Mouse (Mus musculus): ENCODE data around the gene Mrgpre. TPM values are rescaled to one million over a fixed set of nuclear protein-coding genes. Genes with fewer than 3 reads are reported as not detected.

Gene Mrgpre
- total and polyA plus RNA-seq, 2 experiments = 0.09 to 0.78 TPM

DNA sequence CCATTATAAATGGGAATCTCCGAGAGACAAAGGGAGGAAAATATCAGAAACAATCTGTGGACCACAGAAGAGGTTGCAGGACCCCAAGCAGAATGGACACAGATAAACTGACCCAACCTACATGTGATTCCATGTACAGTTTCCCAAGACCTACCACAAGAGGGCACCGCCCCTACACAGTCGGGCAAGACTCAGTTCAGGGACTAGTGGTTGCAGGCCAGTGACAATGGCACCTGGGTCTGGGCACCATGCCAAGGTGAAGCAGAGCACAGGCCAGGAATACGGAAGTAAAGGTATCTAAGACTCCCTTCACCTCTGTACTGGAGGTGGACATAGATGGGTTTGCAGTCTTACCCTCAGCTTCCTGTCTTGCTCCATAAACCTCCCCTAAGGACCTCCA lies 8.8 kb upstream of the Mrgpre start:
- H3K36me3 ChIP-seq (ENCODE audit: control insufficient read depth, insufficient read depth, low read length) = peaks cover 10% of the 10 kb centered on the region; the same call in 1 of the 2 replicates
- peaks cover 8% of the 10 kb centered on the region for H3K4me1 ChIP-seq (ENCODE audit: control insufficient read depth, insufficient read depth, low read length)
- H3K4me3 ChIP-seq (ENCODE audit: insufficient read depth, low read depth, low read length) = no peak overlapping the region
- TF ChIP-seq POLR2A (IDR thresholded peaks at IDR 0.05; ENCODE audit: extremely low read depth, insufficient read depth, low read length) (no peak), CTCF (IDR thresholded peaks at IDR 0.05; ENCODE audit: low read depth, low read length) (peak; percentile 73)
- no peak overlapping the region for H3K9ac ChIP-seq (ENCODE audit: low read depth, low read length)
- H3K79me2 ChIP-seq (ENCODE audit: control insufficient read depth, insufficient read depth, low read length) = no peaks in the 10 kb centered on the region
- no peak overlapping the region for H3K27ac ChIP-seq (replicated peaks; ENCODE audit: insufficient read depth, low read depth, low read length)
- H3K27me3 ChIP-seq (ENCODE audit: control insufficient read depth, insufficient read depth, low read length) = no peaks in the 10 kb centered on the region
- 39% methylated on average over 4 of the region's 4 CpGs for WGBS
- DNase-seq (ENCODE audit: extremely low read depth, low read depth, low spot score) = peak; percentile 68

DNA sequence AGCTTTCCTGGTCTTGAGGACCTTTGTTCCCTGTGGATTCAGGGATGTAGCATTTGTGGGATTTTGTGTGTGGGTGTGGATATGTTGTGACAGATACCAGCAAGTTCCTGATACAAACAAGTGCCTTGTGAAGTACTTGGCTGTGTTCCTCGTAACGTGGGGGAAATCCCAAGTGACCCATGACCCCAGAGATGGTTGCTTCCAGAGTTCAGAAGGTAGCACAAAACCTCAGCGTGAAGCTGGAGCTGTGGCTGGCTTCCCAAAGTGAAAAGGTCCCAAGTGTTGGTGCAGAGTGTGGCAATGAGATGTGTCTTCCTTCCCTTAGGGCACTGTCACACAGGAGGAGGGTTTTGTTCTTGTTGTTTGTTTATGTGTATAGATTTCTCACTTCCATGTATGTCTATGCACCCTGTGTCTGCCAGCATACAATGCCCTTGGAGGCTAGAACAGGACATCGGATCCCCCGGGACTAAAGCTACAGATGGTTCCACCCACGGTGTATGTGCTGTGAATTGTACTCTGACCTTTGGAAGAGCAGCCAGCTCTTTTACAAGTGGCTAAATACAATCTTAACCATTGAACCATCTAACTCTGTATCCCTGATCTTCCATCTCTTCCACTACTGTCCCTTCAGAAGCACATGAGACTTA lies 8.2 kb upstream of the Mrgpre start:
- Histone ChIP-seq H3K27me3 (ENCODE audit: control insufficient read depth, insufficient read depth, low read length) (no peaks in the 10 kb centered on the region), H3K9ac (ENCODE audit: low read depth, low read length) (no peak overlapping the region), H3K4me1 (ENCODE audit: control insufficient read depth, insufficient read depth, low read length) (peaks cover 8% of the 10 kb centered on the region), H3K27ac (replicated peaks; ENCODE audit: insufficient read depth, low read depth, low read length) (peak overlapping the region; percentile 15), H3K36me3 (ENCODE audit: control insufficient read depth, insufficient read depth, low read length) (peaks cover 4% of the 10 kb centered on the region; the same call in 1 of the 2 replicates), H3K79me2 (ENCODE audit: control insufficient read depth, insufficient read depth, low read length) (no peaks in the 10 kb centered on the region), H3K4me3 (ENCODE audit: insufficient read depth, low read depth, low read length) (no peak overlapping the region)
- 19% methylated on average over 6 of the region's 6 CpGs for WGBS
- TF ChIP-seq CTCF (IDR thresholded peaks at IDR 0.05; ENCODE audit: low read depth, low read length) (no peak), POLR2A (IDR thresholded peaks at IDR 0.05; ENCODE audit: extremely low read depth, insufficient read depth, low read length) (no peak)
- peak; percentile 85 for DNase-seq (ENCODE audit: extremely low read depth, low read depth, low spot score)

DNA sequence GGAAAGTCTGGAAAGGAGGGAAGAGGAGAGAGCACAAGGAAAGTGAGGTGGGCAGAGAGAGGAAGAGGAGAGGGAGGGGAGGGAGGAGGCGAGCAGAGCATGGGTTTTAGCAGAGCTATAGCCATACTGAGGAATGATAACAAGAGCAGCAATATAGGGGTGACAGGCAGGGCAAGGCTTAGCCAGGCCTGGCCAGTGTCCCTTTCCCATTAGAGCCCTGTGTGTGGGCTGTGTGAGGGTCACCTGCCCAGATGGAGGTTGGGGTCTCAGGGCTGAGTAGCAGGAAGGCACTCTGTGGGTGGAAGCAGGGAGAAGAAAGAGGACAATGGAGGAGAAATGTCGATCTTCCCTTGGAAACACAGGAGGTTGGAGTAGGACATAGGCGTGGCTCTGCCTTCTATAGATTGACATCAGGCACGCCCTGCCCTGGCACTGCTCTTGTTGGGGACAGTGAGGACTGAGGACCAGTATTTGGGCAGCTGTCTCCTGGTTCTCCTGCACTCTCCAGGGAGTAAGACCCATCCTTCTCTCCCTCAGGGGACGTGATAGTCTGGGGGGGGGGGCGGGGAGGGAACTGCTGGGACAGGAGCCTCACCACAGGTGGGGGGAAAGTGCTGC lies 813 bp downstream of the Mrgpre start:
- no peaks in the 10 kb centered on the region for H3K27me3 ChIP-seq (ENCODE audit: control insufficient read depth, insufficient read depth, low read length)
- H3K79me2 ChIP-seq (ENCODE audit: control insufficient read depth, insufficient read depth, low read length) = no peaks in the 10 kb centered on the region
- DNase-seq (ENCODE audit: extremely low read depth, low read depth, low spot score) = no peak
- no peak overlapping the region for H3K9ac ChIP-seq (ENCODE audit: low read depth, low read length)
- no peaks in the 10 kb centered on the region for H3K36me3 ChIP-seq (ENCODE audit: control insufficient read depth, insufficient read depth, low read length)
- peaks cover 7% of the 10 kb centered on the region for H3K4me1 ChIP-seq (ENCODE audit: control insufficient read depth, insufficient read depth, low read length)
- 43% methylated on average over 6 of the region's 6 CpGs for WGBS
- no peak overlapping the region for H3K27ac ChIP-seq (replicated peaks; ENCODE audit: insufficient read depth, low read depth, low read length)
- TF ChIP-seq CTCF (IDR thresholded peaks at IDR 0.05; ENCODE audit: low read depth, low read length) (no peak), POLR2A (IDR thresholded peaks at IDR 0.05; ENCODE audit: extremely low read depth, insufficient read depth, low read length) (no peak)
- H3K4me3 ChIP-seq (ENCODE audit: insufficient read depth, low read depth, low read length) = peak overlapping the region; percentile 53; the same call in 1 of the 2 replicates

DNA sequence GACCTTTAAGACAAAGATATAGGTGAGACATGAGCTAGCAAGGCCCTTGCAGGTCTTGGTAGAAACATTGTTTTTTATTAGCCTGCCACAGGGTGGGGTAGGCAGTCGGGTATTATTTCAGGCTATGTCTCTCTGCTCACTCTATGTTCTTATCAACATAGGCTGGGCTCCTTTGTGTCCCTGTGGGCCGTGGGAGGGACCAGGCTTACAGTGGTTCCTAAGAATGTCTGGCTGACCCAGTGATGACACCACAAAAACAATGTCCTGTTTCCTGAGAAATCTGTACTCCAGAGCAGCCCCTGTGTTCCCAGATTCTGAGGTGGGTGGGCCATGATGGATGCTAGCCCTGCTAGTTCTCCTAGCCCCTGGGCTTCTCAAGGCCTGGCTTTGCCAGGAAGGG lies 6.9 kb downstream of the Mrgpre start:
- Histone ChIP-seq H3K79me2 (ENCODE audit: control insufficient read depth, insufficient read depth, low read length) (no peaks in the 10 kb centered on the region), H3K36me3 (ENCODE audit: control insufficient read depth, insufficient read depth, low read length) (no peaks in the 10 kb centered on the region), H3K27me3 (ENCODE audit: control insufficient read depth, insufficient read depth, low read length) (no peaks in the 10 kb centered on the region), H3K4me3 (ENCODE audit: insufficient read depth, low read depth, low read length) (no peak overlapping the region), H3K9ac (ENCODE audit: low read depth, low read length) (no peak overlapping the region), H3K4me1 (ENCODE audit: control insufficient read depth, insufficient read depth, low read length) (peaks cover 16% of the 10 kb centered on the region), H3K27ac (replicated peaks; ENCODE audit: insufficient read depth, low read depth, low read length) (no peak overlapping the region)
- TF ChIP-seq POLR2A (IDR thresholded peaks at IDR 0.05; ENCODE audit: extremely low read depth, insufficient read depth, low read length) = no peak
- TF ChIP-seq CTCF (IDR thresholded peaks at IDR 0.05; ENCODE audit: low read depth, low read length) = no peak
- WGBS = 55% methylated on average over 2 of the region's 2 CpGs
- DNase-seq (ENCODE audit: extremely low read depth, low read depth, low spot score) = no peak

DNA sequence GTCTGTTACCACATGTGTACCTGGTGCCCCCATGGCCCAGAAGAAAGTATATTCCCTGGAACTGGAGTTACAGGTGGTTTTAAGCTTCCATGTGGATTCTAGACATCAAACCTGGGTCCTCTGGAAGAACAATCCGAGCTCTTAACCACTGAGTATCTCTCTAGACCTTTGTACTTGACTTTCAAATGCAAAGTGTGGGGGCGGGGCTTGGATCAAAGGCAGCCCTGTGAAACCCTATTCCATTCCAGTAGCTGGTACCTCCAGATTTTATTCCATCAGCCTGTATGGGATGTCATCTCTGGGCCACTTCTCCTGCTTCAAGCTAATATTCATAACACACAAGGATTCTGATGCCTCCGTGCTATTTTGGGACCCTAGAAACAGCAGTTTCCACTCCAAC lies 8.2 kb downstream of the Mrgpre start:
- H3K79me2 ChIP-seq (ENCODE audit: control insufficient read depth, insufficient read depth, low read length) = no peaks in the 10 kb centered on the region
- WGBS = 27% methylated on average over 3 of the region's 3 CpGs

DNA sequence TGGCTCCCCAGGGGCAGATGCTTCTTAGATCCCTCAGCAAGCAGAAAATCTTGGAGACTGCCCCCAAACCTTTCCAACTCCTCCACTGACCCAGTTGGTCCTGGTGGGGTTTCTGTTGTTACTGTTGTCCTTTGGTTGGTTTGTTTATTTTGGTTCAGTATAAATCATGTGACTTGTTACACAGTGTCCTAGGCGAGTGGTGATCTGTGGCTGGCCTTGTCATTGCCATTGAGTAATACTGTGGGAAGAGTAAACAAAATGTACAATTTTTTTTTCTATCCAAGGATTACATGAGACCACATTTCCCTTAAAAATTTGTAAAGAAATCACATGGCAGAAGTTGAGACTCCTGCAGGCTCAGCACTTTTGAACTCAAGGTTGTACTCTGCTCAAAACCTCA lies 14.8 kb downstream of the Mrgpre start:
- no peaks in the 10 kb centered on the region for H3K79me2 ChIP-seq (ENCODE audit: control insufficient read depth, insufficient read depth, low read length)
- peaks cover 19% of the 10 kb centered on the region for H3K4me1 ChIP-seq (ENCODE audit: control insufficient read depth, insufficient read depth, low read length)
- peak; percentile 92 for DNase-seq (ENCODE audit: extremely low read depth, low read depth, low spot score)
- TF ChIP-seq POLR2A (IDR thresholded peaks at IDR 0.05; ENCODE audit: extremely low read depth, insufficient read depth, low read length) = no peak
- H3K27ac ChIP-seq (replicated peaks; ENCODE audit: insufficient read depth, low read depth, low read length) = peak overlapping the region; percentile 57
- no peaks in the 10 kb centered on the region for H3K27me3 ChIP-seq (ENCODE audit: control insufficient read depth, insufficient read depth, low read length)
- H3K4me3 ChIP-seq (ENCODE audit: insufficient read depth, low read depth, low read length) = no peak overlapping the region
- H3K36me3 ChIP-seq (ENCODE audit: control insufficient read depth, insufficient read depth, low read length) = no peaks in the 10 kb centered on the region
- WGBS = 11% methylated on average over 1 of the region's 1 CpGs
- no peak overlapping the region for H3K9ac ChIP-seq (ENCODE audit: low read depth, low read length)

More for the DNA sequence above, 8.2 kb downstream of the Mrgpre start:
- no peak overlapping the region for H3K4me3 ChIP-seq (ENCODE audit: insufficient read depth, low read depth, low read length)
- TF ChIP-seq POLR2A (IDR thresholded peaks at IDR 0.05; ENCODE audit: extremely low read depth, insufficient read depth, low read length) (no peak), CTCF (IDR thresholded peaks at IDR 0.05; ENCODE audit: low read depth, low read length) (no peak)
- no peaks in the 10 kb centered on the region for H3K27me3 ChIP-seq (ENCODE audit: control insufficient read depth, insufficient read depth, low read length)
- H3K36me3 ChIP-seq (ENCODE audit: control insufficient read depth, insufficient read depth, low read length) = no peaks in the 10 kb centered on the region
- no peak overlapping the region for H3K9ac ChIP-seq (ENCODE audit: low read depth, low read length)
- peak; percentile 56 for DNase-seq (ENCODE audit: extremely low read depth, low read depth, low spot score)
- no peak overlapping the region for H3K27ac ChIP-seq (replicated peaks; ENCODE audit: insufficient read depth, low read depth, low read length)
- H3K4me1 ChIP-seq (ENCODE audit: control insufficient read depth, insufficient read depth, low read length) = peaks cover 16% of the 10 kb centered on the region

Data from liver, adult 2 months (tissue).